Mouse (Mus musculus) G1E (cell line): Measurements from ENCODE around the gene Nrl.

Source experiments
- CTCF ChIP-seq: IDR thresholded peaks from 2 replicates; pipeline ENCODE4 v1.5.1; 2012; ENCODE audit warnings: low read depth, low read length, inconsistent platforms, mixed read lengths
- GATA1 ChIP-seq: IDR thresholded peaks from 2 replicates; pipeline ENCODE4 v1.6.1; 2012; ENCODE audit warnings: borderline replicate concordance, low read length, inconsistent platforms, mixed read lengths
- GATA2 ChIP-seq: IDR thresholded peaks from 2 replicates; pipeline ENCODE4 v1.6.1; 2012; ENCODE audit warnings: low read depth, low read length, inconsistent platforms, borderline replicate concordance
- POLR2AphosphoS5 ChIP-seq: IDR thresholded peaks from 2 replicates; pipeline ENCODE4 v1.6.1; 2012; ENCODE audit warnings: low read depth, low read length, inconsistent platforms; ENCODE audit not compliant: insufficient replicate concordance
- TAL1 ChIP-seq: conservative IDR thresholded peaks from 2 replicates; pipeline ENCODE4 v1.6.1; 2012; ENCODE audit warnings: low read depth, low read length, inconsistent platforms, mixed read lengths

DNA sequence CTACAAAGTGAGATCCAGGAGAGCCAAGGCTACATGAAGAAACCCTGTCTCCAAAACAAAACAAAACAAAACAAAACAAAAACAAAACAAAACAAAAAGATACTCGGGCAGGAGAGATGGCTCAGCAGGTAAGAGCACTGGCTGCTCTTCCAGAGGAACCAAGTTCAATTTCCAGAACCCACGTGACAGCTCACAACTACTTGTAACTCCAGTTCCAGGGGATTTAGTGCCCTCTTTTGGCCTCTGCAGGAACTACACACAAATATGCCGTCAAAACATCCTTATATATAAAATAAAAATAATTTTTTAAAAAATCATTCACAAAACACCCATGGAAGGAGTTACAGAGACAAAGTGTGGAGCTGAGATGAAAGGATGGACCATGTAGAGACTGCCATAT lies 3.2 kb upstream of the Nrl start:
- TF ChIP-seq CTCF (0 out of 2 replicates have a peak, but pooled peaks have one; percentile 27), GATA1 (no peak), POLR2AphosphoS5 (no peak), TAL1 (no peak), GATA2 (no peak)
